In the genomic region with DNA sequence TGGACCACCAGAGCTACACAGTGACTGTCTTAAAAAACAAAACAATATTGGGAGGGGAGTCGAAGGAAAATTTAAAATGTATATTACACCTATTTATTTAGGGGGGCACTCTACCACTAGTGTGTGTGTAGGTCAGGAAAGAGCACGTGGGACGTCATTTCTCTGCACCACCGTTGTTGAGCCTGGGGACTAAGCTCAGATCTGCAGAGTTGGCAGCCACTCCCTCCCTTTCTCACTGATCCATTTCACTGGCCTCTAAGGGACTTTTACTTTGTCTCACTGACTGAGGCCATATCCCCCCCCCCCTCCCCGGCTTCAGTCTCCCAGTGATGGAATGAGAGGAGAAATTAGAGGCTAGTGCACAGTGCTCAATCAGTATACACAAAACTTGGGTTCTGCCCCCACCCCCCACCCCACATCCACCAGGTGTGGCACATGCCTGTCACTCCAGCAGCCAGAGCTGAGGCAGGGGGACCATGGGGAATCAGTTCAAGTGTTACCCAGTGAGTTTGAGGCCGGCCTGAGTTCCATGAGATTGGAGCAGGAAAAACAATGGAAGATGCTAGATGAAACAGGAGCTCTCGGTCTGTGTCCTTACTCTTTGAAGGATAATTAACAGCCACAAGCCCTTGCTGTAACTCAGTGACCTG, we compare ENCODE assay signal across 8 mouse cellular contexts. TPM values are rescaled to one million over a fixed set of nuclear protein-coding genes. Genes with fewer than 3 reads are reported as not detected.
A peak's percentile ranks its signal among the peaks of the same experiment; 100 is the strongest.
DNase-seq lines count a peak whose midpoint lies in the region; ATAC-seq and TF ChIP-seq lines count a peak whose summit lies in the region.

No protein-coding gene starts in this region.

- no peaks in the 10 kb centered on the region for H3K27me3 ChIP-seq in kidney, embryonic 14.5 days (ENCODE audit: control insufficient read depth, insufficient read depth, low read length)
- H3K27me3 ChIP-seq in forebrain, embryonic 13.5 days: no peaks in the 10 kb centered on the region
- no peaks in the 10 kb centered on the region for H3K27me3 ChIP-seq in liver, embryonic 14.5 days (ENCODE audit: control insufficient read depth, insufficient read depth, low read length)

- 28% methylated on average over 7 of the region's 7 CpGs for WGBS in kidney, embryonic 14.5 days
- WGBS in forebrain, embryonic 13.5 days: 57% methylated on average over 7 of the region's 7 CpGs
- WGBS in liver, embryonic 14.5 days (ENCODE audit: insufficient replicate concordance): 78% methylated on average over 7 of the region's 7 CpGs

- in situ Hi-C loops in ES-E14 (cut with MboI; ENCODE audit: low sequenced_read_pairs in 2 of 2, unreplicated experiment in 2 of 2): no loop called here

- DNase-seq in kidney, adult 18-20 months: no peak
- no peak for DNase-seq in ES-E14 (ENCODE audit: low read depth, low spot score)
- DNase-seq in liver, embryonic 14.5 days (ENCODE audit: low read depth in 3 of 3, low spot score in 3 of 3): no peak
- no peak for DNase-seq in spleen, postnatal 36 days (ENCODE audit: low spot score in 2 of 2)
- no peak for DNase-seq in cerebellum, adult 11-12 months
- DNase-seq in ovary, postnatal 10 days (ENCODE audit: low spot score): no peak

- H3K27ac ChIP-seq in kidney, embryonic 14.5 days (ENCODE audit: low read depth, low read length): peak overlapping the region; percentile 91
- no peak overlapping the region; the same call in 1 of the 2 replicates for H3K27ac ChIP-seq in ES-E14 (ENCODE audit: insufficient read depth, low read depth, low read length, poor library complexity, severe bottlenecking)
- peak overlapping the region; percentile 37; the same call in 1 of the 2 replicates for H3K27ac ChIP-seq in forebrain, embryonic 13.5 days
- H3K27ac ChIP-seq in liver, embryonic 14.5 days: peak overlapping the region; percentile 72

- no peak for TF ChIP-seq EP300 in liver, embryonic 14.5 days (IDR thresholded peaks at IDR 0.05; ENCODE audit: low read depth)

- peaks cover 28% of the 10 kb centered on the region for H3K4me1 ChIP-seq in kidney, embryonic 14.5 days (ENCODE audit: control insufficient read depth, insufficient read depth, low read length)
- peaks cover 13 to 26% of the 10 kb centered on the region in 2 experiments for H3K4me1 ChIP-seq in ES-E14 (ENCODE audit: control insufficient read depth in 2 of 2, insufficient read depth in 2 of 2, low read length in 2 of 2, poor library complexity in 1 of 2)
- H3K4me1 ChIP-seq in forebrain, embryonic 13.5 days: peaks cover 37% of the 10 kb centered on the region
- H3K4me1 ChIP-seq in liver, embryonic 14.5 days (replicated peaks; ENCODE audit: control insufficient read depth in 2 of 2, insufficient read depth in 2 of 2, low read length in 1 of 2): peaks cover 37 to 43% of the 10 kb centered on the region in 2 experiments

- no peaks in the 10 kb centered on the region for H3K9me3 ChIP-seq in kidney, embryonic 14.5 days (ENCODE audit: control insufficient read depth, low read length)
- H3K9me3 ChIP-seq in ES-E14 (ENCODE audit: control insufficient read depth, insufficient read depth, low read depth, low read length): no peaks in the 10 kb centered on the region
- H3K9me3 ChIP-seq in forebrain, embryonic 13.5 days (replicated peaks): no peaks in the 10 kb centered on the region
- no peaks in the 10 kb centered on the region for H3K9me3 ChIP-seq in liver, embryonic 14.5 days (ENCODE audit: control insufficient read depth, low read length)

- ATAC-seq in kidney, embryonic 14.5 days (ENCODE audit: low FRiP score, low TSS enrichment): peak; percentile 4; the same call in 1 of the 2 replicates
- ATAC-seq in forebrain, embryonic 13.5 days: no peak
- ATAC-seq in liver, embryonic 14.5 days (ENCODE audit: insufficient read depth): no peak

- H3K9ac ChIP-seq in kidney, embryonic 14.5 days (ENCODE audit: low read depth, low read length): peak overlapping the region; percentile 57; the same call in 1 of the 2 replicates
- peak overlapping the region; percentile 65; the same call in 1 of the 2 replicates for H3K9ac ChIP-seq in ES-E14 (ENCODE audit: insufficient read depth, low read depth, low read length, poor library complexity, severe bottlenecking)
- H3K9ac ChIP-seq in forebrain, embryonic 13.5 days: no peak overlapping the region
- peak overlapping the region; percentile 41 for H3K9ac ChIP-seq in liver, embryonic 14.5 days (replicated peaks)

- no peak overlapping the region for H3K4me2 ChIP-seq in kidney, embryonic 14.5 days (replicated peaks; ENCODE audit: low read depth, low read length)
- H3K4me2 ChIP-seq in forebrain, embryonic 13.5 days: peak overlapping the region; percentile 59
- peak overlapping the region; percentile 69 for H3K4me2 ChIP-seq in liver, embryonic 14.5 days (ENCODE audit: low read depth)

- no peak for TF ChIP-seq CTCF in liver, embryonic 14.5 days (IDR thresholded peaks at IDR 0.05; ENCODE audit: low read depth)

- H3K4me3 ChIP-seq in kidney, embryonic 14.5 days (ENCODE audit: low read length): no peak overlapping the region
- peak overlapping the region in 1 of 2 experiments; percentile 2; a peak in 1 of 4 replicates for H3K4me3 ChIP-seq in ES-E14 (ENCODE audit: insufficient read depth in 1 of 2, low read depth in 1 of 2, low read length in 2 of 2, poor library complexity in 1 of 2, severe bottlenecking in 1 of 2)
- 0 out of 2 replicates have a peak overlapping the region, but pooled peaks have one; percentile 20 for H3K4me3 ChIP-seq in forebrain, embryonic 13.5 days
- no peak overlapping the region for H3K4me3 ChIP-seq in liver, embryonic 14.5 days (ENCODE audit: insufficient read depth in 1 of 2, low read depth in 2 of 2, low read length in 2 of 2)

- H3K36me3 ChIP-seq in kidney, embryonic 14.5 days (ENCODE audit: control insufficient read depth, insufficient read depth, low read length): peaks cover under 1% of the 10 kb centered on the region; the same call in 1 of the 2 replicates
- H3K36me3 ChIP-seq in ES-E14 (ENCODE audit: control insufficient read depth, insufficient read depth, low read length, poor library complexity, severe bottlenecking): peaks cover 2% of the 10 kb centered on the region; the same call in 1 of the 2 replicates
- no peaks in the 10 kb centered on the region for H3K36me3 ChIP-seq in forebrain, embryonic 13.5 days (ENCODE audit: poor library complexity, severe bottlenecking)
- no peaks in the 10 kb centered on the region for H3K36me3 ChIP-seq in liver, embryonic 14.5 days (replicated peaks; ENCODE audit: control insufficient read depth, insufficient read depth, low read depth)

TF ChIP-seq in ES-E14, 5 proteins besides CTCF, POLR2A, EP300 and RAD21:
- TF ChIP-seq CHD2 (IDR thresholded peaks at IDR 0.05; ENCODE audit: low read depth, low read length): no peak
- TF ChIP-seq ZC3H11A (IDR thresholded peaks at IDR 0.05; ENCODE audit: borderline replicate concordance, low read depth, low read length): no peak
- TF ChIP-seq ZNF384 (IDR thresholded peaks at IDR 0.05; ENCODE audit: low read depth, low read length): no peak
- no peak for TF ChIP-seq MAFK (IDR thresholded peaks at IDR 0.05; ENCODE audit: insufficient read depth, low read depth, low read length)
- no peak for TF ChIP-seq HCFC1 (IDR thresholded peaks at IDR 0.05; ENCODE audit: borderline replicate concordance, insufficient read depth, low read length)

RNA-seq across cellular contexts. Expression of gene Plin3, which starts 0.7 kb away (rescaled TPM):
- polyA plus RNA-seq in kidney, embryonic 14.5 days (2014; fragmentation: Nextera tagmentation; extraction: Ambion mirVana): 65.2 and 68.7 TPM in 2 replicates
- total RNA-seq in ES-E14 (2012; rRNA removed): 40.5 and 53.9 TPM in 2 replicates
- 18.3 and 21.8 TPM in 2 replicates for polyA plus RNA-seq in forebrain, embryonic 13.5 days (2015; fragmentation: Nextera tagmentation; extraction: Ambion mirVana)
- 7.4 and 9.2 TPM in 2 replicates for polyA plus RNA-seq in liver, embryonic 14.5 days (2012; rRNA removed)
- 24.2 and 27.2 TPM in 2 replicates for polyA plus RNA-seq in liver, embryonic 14.5 days (2014; fragmentation: Nextera tagmentation; extraction: Ambion mirVana)

RNA-seq across cellular contexts. Expression of gene Arrdc5, which starts 8.1 kb away (rescaled TPM):
- polyA plus RNA-seq in kidney, embryonic 14.5 days (2014; fragmentation: Nextera tagmentation; extraction: Ambion mirVana): not detected in 2 replicates
- total RNA-seq in ES-E14 (2012; rRNA removed): 0.21 TPM in 1 of 2 replicates, not detected in the other
- not detected in 2 replicates for polyA plus RNA-seq in forebrain, embryonic 13.5 days (2015; fragmentation: Nextera tagmentation; extraction: Ambion mirVana)
- not detected in 2 replicates for polyA plus RNA-seq in liver, embryonic 14.5 days (2012; rRNA removed)
- polyA plus RNA-seq in liver, embryonic 14.5 days (2014; fragmentation: Nextera tagmentation; extraction: Ambion mirVana): not detected in 2 replicates

RNA-seq across cellular contexts. Expression of gene Uhrf1, which starts 11.2 kb away (rescaled TPM):
- 104 and 143 TPM in 2 replicates for polyA plus RNA-seq in kidney, embryonic 14.5 days (2014; fragmentation: Nextera tagmentation; extraction: Ambion mirVana)
- total RNA-seq in ES-E14 (2012; rRNA removed): 238 and 265 TPM in 2 replicates
- 119 and 138 TPM in 2 replicates for polyA plus RNA-seq in forebrain, embryonic 13.5 days (2015; fragmentation: Nextera tagmentation; extraction: Ambion mirVana)
- 72.6 and 86.2 TPM in 2 replicates for polyA plus RNA-seq in liver, embryonic 14.5 days (2012; rRNA removed)
- polyA plus RNA-seq in liver, embryonic 14.5 days (2014; fragmentation: Nextera tagmentation; extraction: Ambion mirVana): 76.0 and 90.8 TPM in 2 replicates

RNA-seq across cellular contexts. Expression of gene Ticam1, which starts 15.4 kb away (rescaled TPM):
- 4.1 and 7.2 TPM in 2 replicates for polyA plus RNA-seq in kidney, embryonic 14.5 days (2014; fragmentation: Nextera tagmentation; extraction: Ambion mirVana)
- 2.4 and 2.8 TPM in 2 replicates for total RNA-seq in ES-E14 (2012; rRNA removed)
- polyA plus RNA-seq in forebrain, embryonic 13.5 days (2015; fragmentation: Nextera tagmentation; extraction: Ambion mirVana): 1.4 and 1.6 TPM in 2 replicates
- polyA plus RNA-seq in liver, embryonic 14.5 days (2012; rRNA removed): 4.9 and 6.8 TPM in 2 replicates
- 3.4 and 3.8 TPM in 2 replicates for polyA plus RNA-seq in liver, embryonic 14.5 days (2014; fragmentation: Nextera tagmentation; extraction: Ambion mirVana)

RNA-seq across cellular contexts. Expression of gene Kdm4b, which starts 33.9 kb away (rescaled TPM):
- polyA plus RNA-seq in kidney, embryonic 14.5 days (2014; fragmentation: Nextera tagmentation; extraction: Ambion mirVana): 22.9 and 33.3 TPM in 2 replicates
- 21.1 and 43.7 TPM in 2 replicates for total RNA-seq in ES-E14 (2012; rRNA removed)
- 51.4 and 55.9 TPM in 2 replicates for polyA plus RNA-seq in forebrain, embryonic 13.5 days (2015; fragmentation: Nextera tagmentation; extraction: Ambion mirVana)
- polyA plus RNA-seq in liver, embryonic 14.5 days (2012; rRNA removed): 4.2 and 4.6 TPM in 2 replicates
- polyA plus RNA-seq in liver, embryonic 14.5 days (2014; fragmentation: Nextera tagmentation; extraction: Ambion mirVana): 4.5 and 6.3 TPM in 2 replicates
